Mouse (Mus musculus) forebrain, embryonic 10.5 days (tissue): Measurements from ENCODE around the gene Carm1. TPM values are rescaled to one million over a fixed set of nuclear protein-coding genes. Genes with fewer than 3 reads are reported as not detected.
"Not testable (repeated sequence)": the region's sequence is repeated elsewhere in the genome, so short reads cannot be mapped to it uniquely, and the experiment has no call there.

Experiments used
- DNase-seq: peaks from one replicate; pipeline ENCODE4 v3.0.0-alpha.2; 2017; ENCODE audit warnings: low spot score; ENCODE audit errors: extremely low spot score
- H3K27ac ChIP-seq: fragments of 300-500 bp; sonication (generic); 2 replicates; pipeline ENCODE4 v1.5.1; 2016; ENCODE audit warnings: mild to moderate bottlenecking
- H3K27me3 ChIP-seq: fragments of 300-500 bp; sonication (generic); 2 replicates; pipeline ENCODE4 v1.6.1; 2016; ENCODE audit warnings: mild to moderate bottlenecking; ENCODE audit not compliant: poor library complexity, severe bottlenecking
- H3K36me3 ChIP-seq: fragments of 300-500 bp; sonication (generic); replicated peaks from 2 replicates; pipeline ENCODE4 v1.6.1; 2016; ENCODE audit warnings: mild to moderate bottlenecking, moderate library complexity
- H3K4me1 ChIP-seq: fragments of 300-500 bp; sonication (generic); 2 replicates; pipeline ENCODE4 v1.6.1; 2016
- H3K4me3 ChIP-seq: fragments of 300-500 bp; sonication (generic); 2 replicates; pipeline ENCODE4 v1.5.1; 2016; ENCODE audit warnings: mild to moderate bottlenecking, moderate library complexity
- H3K9me3 ChIP-seq: fragments of 300-500 bp; sonication (generic); 2 replicates; pipeline ENCODE4 v1.6.1; 2016; ENCODE audit warnings: mild to moderate bottlenecking, moderate library complexity
- WGBS: fragments of 180-500 bp; shearing (Covaris S2); methylation state at CpG from one replicate; pipeline ENCODE4 v1.1.7; 2016; 5-methylcytosine and 5-hydroxymethylcytosine counted together
- polyA plus RNA-seq: library from polyadenylated mRNA; unstranded; fragments of >200 nt; fragmentation: Nextera tagmentation; extraction: Ambion mirVana; gene quantifications from 2 replicates; pipeline ENCODE4 v1.2.1, GENCODE M21; 2016

The Carm1 gene
- polyA plus RNA-seq, 1 experiment from 2014 or later: 58.3 TPM

GRCm38 (mm10) chr9:21591127-21591830 is 44.6 kb downstream of the Carm1 start:
- peak overlapping the region; percentile 98; the same call in 1 of the 2 replicates for H3K4me3 ChIP-seq
- H3K27me3 ChIP-seq: no peaks in the 10 kb centered on the region
- H3K27ac ChIP-seq: no peak overlapping the region
- H3K9me3 ChIP-seq: no peaks in the 10 kb centered on the region
- H3K4me1 ChIP-seq: peaks cover 37% of the 10 kb centered on the region
- WGBS: 88% methylated on average over 6 of the region's 6 CpGs
- DNase-seq: no peak
- H3K36me3 ChIP-seq: peaks cover 68% of the 10 kb centered on the region

- peak overlapping the region; percentile 88 for H3K27ac ChIP-seq
- 23% methylated on average over 17 of the region's 17 CpGs for WGBS
- DNase-seq: no peak
- peak overlapping the region; percentile 98 for H3K4me3 ChIP-seq
- peaks cover 37% of the 10 kb centered on the region for H3K4me1 ChIP-seq
- no peaks in the 10 kb centered on the region for H3K27me3 ChIP-seq
- H3K9me3 ChIP-seq: no peaks in the 10 kb centered on the region
- H3K36me3 ChIP-seq: peaks cover 67% of the 10 kb centered on the region
These were observed 45.4 kb downstream of the Carm1 start for GRCm38 (mm10) chr9:21591831-21592702.

- peak; percentile 90 for DNase-seq
- Histone ChIP-seq H3K4me1 (peaks cover 37% of the 10 kb centered on the region), H3K27ac (peak within 1 kb of the TSS; percentile 88), H3K4me3 (peak within 1 kb of the TSS; percentile 98), H3K9me3 (no peaks in the 10 kb centered on the region), H3K36me3 (peaks cover 61% of the 10 kb centered on the region), H3K27me3 (no peaks in the 10 kb centered on the region)
- WGBS: under 1% methylated on average over 30 of the region's 30 CpGs
These were observed 46.0 kb downstream of the Carm1 start, which contains the start of the genes Timm29 and Yipf2 for GRCm38 (mm10) chr9:21592703-21593121. Gene Timm29 (plus strand): TSS chr9:21592722. Gene Yipf2 (minus strand): TSS chr9:21592828.

GRCm38 (mm10) chr9:21593122-21593721 is 46.5 kb downstream of the Carm1 start:
- H3K27me3 ChIP-seq: no peaks in the 10 kb centered on the region
- peak overlapping the region; percentile 88 for H3K27ac ChIP-seq
- peaks cover 56% of the 10 kb centered on the region for H3K36me3 ChIP-seq
- no peak for DNase-seq
- H3K4me3 ChIP-seq: peak overlapping the region; percentile 98
- 3% methylated on average over 69 of the region's 69 CpGs for WGBS
- no peaks in the 10 kb centered on the region for H3K9me3 ChIP-seq
- H3K4me1 ChIP-seq: peaks cover 37% of the 10 kb centered on the region

GRCm38 (mm10) chr9:21594350-21594749 is 47.7 kb downstream of the Carm1 start:
- peaks cover 44% of the 10 kb centered on the region for H3K36me3 ChIP-seq
- DNase-seq, H3K9me3 ChIP-seq, H3K27me3 ChIP-seq, H3K27ac ChIP-seq: not testable (repeated sequence)
- peak overlapping the region; percentile 98 for H3K4me3 ChIP-seq
- H3K4me1 ChIP-seq: peaks cover 37% of the 10 kb centered on the region
- 91% methylated on average over 8 of the region's 8 CpGs for WGBS

GRCm38 (mm10) chr9:21594838-21595237 is 48.1 kb downstream of the Carm1 start:
- H3K4me1 ChIP-seq: peaks cover 37% of the 10 kb centered on the region
- H3K9me3 ChIP-seq: no peaks in the 10 kb centered on the region
- H3K4me3 ChIP-seq: no peak overlapping the region
- 90% methylated on average over 2 of the region's 2 CpGs for WGBS
- no peak for DNase-seq
- H3K36me3 ChIP-seq: peaks cover 39% of the 10 kb centered on the region
- H3K27ac ChIP-seq: no peak overlapping the region
- no peaks in the 10 kb centered on the region for H3K27me3 ChIP-seq

GRCm38 (mm10) chr9:21598198-21598597 is 51.5 kb downstream of the Carm1 start:
- Histone ChIP-seq H3K9me3 (no peaks in the 10 kb centered on the region), H3K27me3 (no peaks in the 10 kb centered on the region), H3K27ac (no peak overlapping the region), H3K4me3 (no peak overlapping the region), H3K4me1 (peaks cover 20% of the 10 kb centered on the region), H3K36me3 (peaks cover 29% of the 10 kb centered on the region)
- 41% methylated on average over 2 of the region's 2 CpGs for WGBS
- DNase-seq: no peak

GRCm38 (mm10) chr9:21600186-21600585 is 53.5 kb downstream of the Carm1 start:
- no peaks in the 10 kb centered on the region for H3K9me3 ChIP-seq
- peaks cover 18% of the 10 kb centered on the region for H3K36me3 ChIP-seq
- DNase-seq: no peak
- 80% methylated on average over 3 of the region's 3 CpGs for WGBS
- 0 out of 2 replicates have a peak, but pooled peaks cover under 1% of the 10 kb centered on the region for H3K4me1 ChIP-seq
- H3K4me3 ChIP-seq: no peak overlapping the region
- H3K27me3 ChIP-seq: no peaks in the 10 kb centered on the region
- H3K27ac ChIP-seq: no peak overlapping the region

- WGBS: 91% methylated on average over 2 of the region's 2 CpGs
- no peaks in the 10 kb centered on the region for H3K4me1 ChIP-seq
- no peak overlapping the region for H3K27ac ChIP-seq
- peaks cover 9% of the 10 kb centered on the region for H3K36me3 ChIP-seq
- no peak overlapping the region for H3K4me3 ChIP-seq
- H3K9me3 ChIP-seq: no peaks in the 10 kb centered on the region
- DNase-seq: no peak
- no peaks in the 10 kb centered on the region for H3K27me3 ChIP-seq
These were observed 54.4 kb downstream of the Carm1 start for GRCm38 (mm10) chr9:21601073-21601472.

- Histone ChIP-seq H3K4me3 (no peak overlapping the region), H3K9me3 (no peaks in the 10 kb centered on the region), H3K4me1 (no peaks in the 10 kb centered on the region), H3K27me3 (no peaks in the 10 kb centered on the region), H3K36me3 (peaks cover 2% of the 10 kb centered on the region), H3K27ac (no peak overlapping the region)
- DNase-seq: peak; percentile 75
- WGBS: 49% methylated on average over 10 of the region's 10 CpGs
These were observed 55.2 kb downstream of the Carm1 start for GRCm38 (mm10) chr9:21601722-21602399.

- no peaks in the 10 kb centered on the region for H3K4me1 ChIP-seq
- no peak overlapping the region for H3K4me3 ChIP-seq
- 71% methylated on average over 5 of the region's 5 CpGs for WGBS
- no peaks in the 10 kb centered on the region for H3K27me3 ChIP-seq
- no peak for DNase-seq
- H3K36me3 ChIP-seq: no peaks in the 10 kb centered on the region
- no peaks in the 10 kb centered on the region for H3K9me3 ChIP-seq
- no peak overlapping the region for H3K27ac ChIP-seq
These were observed 57.4 kb downstream of the Carm1 start for GRCm38 (mm10) chr9:21604119-21604518.

- H3K27ac ChIP-seq: no peak overlapping the region
- 74% methylated on average over 5 of the region's 5 CpGs for WGBS
These were observed 59.2 kb downstream of the Carm1 start for GRCm38 (mm10) chr9:21605865-21606264.

More at GRCm38 (mm10) chr9:21605865-21606264, 59.2 kb downstream of the Carm1 start:
- Histone ChIP-seq H3K4me3 (no peak overlapping the region), H3K27me3 (no peaks in the 10 kb centered on the region), H3K4me1 (no peaks in the 10 kb centered on the region), H3K36me3 (no peaks in the 10 kb centered on the region), H3K9me3 (no peaks in the 10 kb centered on the region)
- no peak for DNase-seq
